Mouse (Mus musculus) intestine, embryonic 14.5 days (tissue): Measurements from ENCODE around the gene Krtap9-3. TPM values are rescaled to one million over a fixed set of nuclear protein-coding genes. Genes with fewer than 3 reads are reported as not detected.
"Not testable (repeated sequence)": the region's sequence is repeated elsewhere in the genome, so short reads cannot be mapped to it uniquely, and the experiment has no call there.

Experiments
- ATAC-seq: fragments of 200-750 bp; cut with Nextera tagmentation; replicated peaks from 2 replicates; pipeline ENCODE4 v1.8.0; 2017; ENCODE audit warnings: low read depth, moderate number of reproducible peaks, moderate TSS enrichment, moderate library complexity; ENCODE audit not compliant: low FRiP score, low TSS enrichment
- DNase-seq: peaks from one replicate; pipeline ENCODE4 v3.0.0-alpha.2; 2018; ENCODE audit warnings: low spot score
- H3K27ac ChIP-seq: fragments of 300-500 bp; sonication (generic); 2 replicates; pipeline ENCODE4 v1.5.1; 2014; ENCODE audit warnings: low read depth, mild to moderate bottlenecking, control low read depth
- H3K27me3 ChIP-seq: fragments of 300-500 bp; sonication (generic); replicated peaks from 2 replicates; pipeline ENCODE4 v1.6.1; 2014; ENCODE audit warnings: low read length, control low read depth; ENCODE audit not compliant: control insufficient read depth, insufficient read depth
- H3K36me3 ChIP-seq: fragments of 300-500 bp; sonication (generic); 2 replicates; pipeline ENCODE4 v1.6.1; 2014; ENCODE audit warnings: low read length, control low read depth; ENCODE audit not compliant: control insufficient read depth, insufficient read depth
- H3K4me1 ChIP-seq: fragments of 300-500 bp; sonication (generic); replicated peaks from 2 replicates; pipeline ENCODE4 v1.6.1; 2014; ENCODE audit warnings: low read length, control low read depth, mixed read lengths; ENCODE audit not compliant: control insufficient read depth, insufficient read depth
- H3K4me2 ChIP-seq: fragments of 300-500 bp; sonication (generic); 2 replicates; pipeline ENCODE4 v1.6.1; 2014; ENCODE audit warnings: low read length
- H3K4me3 ChIP-seq: fragments of 300-500 bp; sonication (generic); 2 replicates; pipeline ENCODE4 v1.5.1; 2014; ENCODE audit warnings: low read depth, low read length, control low read depth, mixed read lengths
- H3K9ac ChIP-seq: fragments of 300-500 bp; sonication (generic); 2 replicates; pipeline ENCODE4 v1.6.1; 2014; ENCODE audit warnings: mild to moderate bottlenecking, low read length
- H3K9me3 ChIP-seq: fragments of 300-500 bp; sonication (generic); 2 replicates; pipeline ENCODE4 v1.6.1; 2016; ENCODE audit warnings: low read length, control low read depth; ENCODE audit not compliant: control insufficient read depth
- whole genome bisulfite sequencing: fragments of 180-500 bp; shearing (Covaris S2); extraction: QIAGEN DNeasy Blood & Tissue Kit; methylation state at CpG from one replicate; pipeline ENCODE4 v1.1.7; 2014; 5-methylcytosine and 5-hydroxymethylcytosine counted together
- polyA plus RNA-seq: library from polyadenylated mRNA; unstranded; fragments of >200 nt; fragmentation: Nextera tagmentation; extraction: Ambion mirVana; gene quantifications from 2 replicates; pipeline ENCODE4 v1.2.1, GENCODE M21; 2014

Gene Krtap9-3
- polyA plus RNA-seq, 1 experiment from 2014 or later: not detected

- no peak for DNase-seq
- no peak within 1 kb of the TSS for H3K27ac ChIP-seq
- no peak within 1 kb of the TSS for H3K4me2 ChIP-seq
- no peak within 1 kb of the TSS for H3K9ac ChIP-seq
- no peaks in the 10 kb centered on the region for H3K4me1 ChIP-seq
- 81% methylated on average over 4 of the region's 4 CpGs for WGBS
- no peaks in the 10 kb centered on the region for H3K36me3 ChIP-seq
- no peak within 1 kb of the TSS for H3K4me3 ChIP-seq
- no peaks in the 10 kb centered on the region for H3K27me3 ChIP-seq
- no peak for ATAC-seq
- H3K9me3 ChIP-seq: no peaks in the 10 kb centered on the region
Observed at GRCm38 (mm10) chr11:99628138-99628537, 30.2 kb upstream of the Krtap9-3 start, which contains the start of gene Krtap4-1. Krtap4-1 (minus strand) TSS chr11:99628238.

- WGBS: 77% methylated on average over 2 of the region's 2 CpGs
- no peak for ATAC-seq
Observed at GRCm38 (mm10) chr11:99620335-99620734, 22.4 kb upstream of the Krtap9-3 start, which contains the start of gene Gm11562. Gm11562 (minus strand) TSS chr11:99620435.

GRCm38 (mm10) chr11:99614796-99615363 is 17.0 kb upstream of the Krtap9-3 start, which contains the start of gene Krtap2-4:
Krtap2-4 (minus strand) TSS chr11:99614846.
- Histone ChIP-seq H3K4me2 (no peak within 1 kb of the TSS), H3K4me1 (no peaks in the 10 kb centered on the region), H3K4me3 (no peak within 1 kb of the TSS), H3K9ac (no peak within 1 kb of the TSS), H3K9me3 (no peaks in the 10 kb centered on the region), H3K27ac (no peak within 1 kb of the TSS), H3K36me3 (no peaks in the 10 kb centered on the region), H3K27me3 (no peaks in the 10 kb centered on the region)
- no peak for DNase-seq
- no peak for ATAC-seq
- WGBS: 72% methylated on average over 3 of the region's 3 CpGs

More at GRCm38 (mm10) chr11:99620335-99620734, 22.4 kb upstream of the Krtap9-3 start, which contains the start of gene Gm11562:
- H3K36me3 ChIP-seq: no peaks in the 10 kb centered on the region
- H3K4me2 ChIP-seq: no peak within 1 kb of the TSS
- no peak within 1 kb of the TSS for H3K4me3 ChIP-seq
- H3K9ac ChIP-seq: no peak within 1 kb of the TSS
- no peak within 1 kb of the TSS for H3K27ac ChIP-seq
- H3K27me3 ChIP-seq: no peaks in the 10 kb centered on the region
- no peak for DNase-seq
- no peaks in the 10 kb centered on the region for H3K9me3 ChIP-seq
- H3K4me1 ChIP-seq: no peaks in the 10 kb centered on the region

GRCm38 (mm10) chr11:99610089-99610488 is 12.2 kb upstream of the Krtap9-3 start, which contains the start of gene Gm11937:
Gm11937 (minus strand) TSS chr11:99610189.
- H3K27me3 ChIP-seq, H3K9me3 ChIP-seq, H3K36me3 ChIP-seq, ATAC-seq, H3K4me1 ChIP-seq, H3K4me3 ChIP-seq, H3K4me2 ChIP-seq, DNase-seq, H3K27ac ChIP-seq, H3K9ac ChIP-seq: not testable (repeated sequence)
- WGBS: 47% methylated on average over 2 of the region's 2 CpGs

- no peak overlapping the region for H3K4me2 ChIP-seq
- WGBS: 76% methylated on average over 1 of the region's 1 CpGs
- no peaks in the 10 kb centered on the region for H3K27me3 ChIP-seq
- H3K4me1 ChIP-seq: no peaks in the 10 kb centered on the region
- ATAC-seq: no peak
- H3K4me3 ChIP-seq: no peak overlapping the region
- H3K9ac ChIP-seq: no peak overlapping the region
- no peaks in the 10 kb centered on the region for H3K9me3 ChIP-seq
- no peaks in the 10 kb centered on the region for H3K36me3 ChIP-seq
- no peak overlapping the region for H3K27ac ChIP-seq
- no peak for DNase-seq
Observed at GRCm38 (mm10) chr11:99609126-99609525, 11.2 kb upstream of the Krtap9-3 start.

GRCm38 (mm10) chr11:99603208-99603607 is 5.3 kb upstream of the Krtap9-3 start, which contains the start of gene Gm11938:
Gm11938 (minus strand) TSS chr11:99603308.
- not testable (repeated sequence) for H3K4me2 ChIP-seq, H3K36me3 ChIP-seq, H3K9me3 ChIP-seq, H3K4me3 ChIP-seq, DNase-seq, H3K27ac ChIP-seq, ATAC-seq, H3K4me1 ChIP-seq, H3K9ac ChIP-seq, H3K27me3 ChIP-seq
- 43% methylated on average over 1 of the region's 1 CpGs for WGBS

- 82% methylated on average over 6 of the region's 6 CpGs for WGBS
- Histone ChIP-seq H3K27ac (no peak within 1 kb of the TSS), H3K4me2 (no peak within 1 kb of the TSS), H3K36me3 (no peaks in the 10 kb centered on the region), H3K27me3 (no peaks in the 10 kb centered on the region), H3K4me1 (no peaks in the 10 kb centered on the region), H3K4me3 (no peak within 1 kb of the TSS), H3K9ac (no peak within 1 kb of the TSS), H3K9me3 (no peaks in the 10 kb centered on the region)
- DNase-seq (no peak), ATAC-seq (no peak)
Observed at GRCm38 (mm10) chr11:99590981-99591380, 6.9 kb downstream of the Krtap9-3 start, which contains the start of gene Krtap1-3. Krtap1-3 (minus strand) TSS chr11:99591339.

- no peaks in the 10 kb centered on the region for H3K36me3 ChIP-seq
- H3K4me2 ChIP-seq: no peak overlapping the region
- 85% methylated on average over 7 of the region's 7 CpGs for WGBS
- no peak overlapping the region for H3K27ac ChIP-seq
- H3K4me3 ChIP-seq: no peak overlapping the region
- H3K27me3 ChIP-seq: no peaks in the 10 kb centered on the region
- DNase-seq (no peak), ATAC-seq (no peak)
- no peaks in the 10 kb centered on the region for H3K9me3 ChIP-seq
- H3K9ac ChIP-seq: no peak overlapping the region
- H3K4me1 ChIP-seq: no peaks in the 10 kb centered on the region
Observed at GRCm38 (mm10) chr11:99585096-99585495, 12.8 kb downstream of the Krtap9-3 start.

GRCm38 (mm10) chr11:99583245-99583704 is 14.6 kb downstream of the Krtap9-3 start, which contains the start of gene Krtap1-4:
Krtap1-4 (minus strand) TSS chr11:99583654.
- Histone ChIP-seq H3K9me3 (no peaks in the 10 kb centered on the region), H3K4me3 (no peak within 1 kb of the TSS), H3K27ac (no peak within 1 kb of the TSS), H3K36me3 (no peaks in the 10 kb centered on the region), H3K4me1 (no peaks in the 10 kb centered on the region), H3K4me2 (no peak within 1 kb of the TSS), H3K27me3 (no peaks in the 10 kb centered on the region), H3K9ac (no peak within 1 kb of the TSS)
- WGBS: 74% methylated on average over 5 of the region's 5 CpGs
- no peak for DNase-seq
- no peak for ATAC-seq
